Mouse (Mus musculus) ovary, postnatal 36 days (tissue): Measurements from ENCODE around the gene Arl5c.

Source experiments
- DNase-seq: peaks from one replicate; pipeline ENCODE4 v3.0.0; 2022; ENCODE audit warnings: low spot score, mixed read lengths

The Arl5c gene

DNA sequence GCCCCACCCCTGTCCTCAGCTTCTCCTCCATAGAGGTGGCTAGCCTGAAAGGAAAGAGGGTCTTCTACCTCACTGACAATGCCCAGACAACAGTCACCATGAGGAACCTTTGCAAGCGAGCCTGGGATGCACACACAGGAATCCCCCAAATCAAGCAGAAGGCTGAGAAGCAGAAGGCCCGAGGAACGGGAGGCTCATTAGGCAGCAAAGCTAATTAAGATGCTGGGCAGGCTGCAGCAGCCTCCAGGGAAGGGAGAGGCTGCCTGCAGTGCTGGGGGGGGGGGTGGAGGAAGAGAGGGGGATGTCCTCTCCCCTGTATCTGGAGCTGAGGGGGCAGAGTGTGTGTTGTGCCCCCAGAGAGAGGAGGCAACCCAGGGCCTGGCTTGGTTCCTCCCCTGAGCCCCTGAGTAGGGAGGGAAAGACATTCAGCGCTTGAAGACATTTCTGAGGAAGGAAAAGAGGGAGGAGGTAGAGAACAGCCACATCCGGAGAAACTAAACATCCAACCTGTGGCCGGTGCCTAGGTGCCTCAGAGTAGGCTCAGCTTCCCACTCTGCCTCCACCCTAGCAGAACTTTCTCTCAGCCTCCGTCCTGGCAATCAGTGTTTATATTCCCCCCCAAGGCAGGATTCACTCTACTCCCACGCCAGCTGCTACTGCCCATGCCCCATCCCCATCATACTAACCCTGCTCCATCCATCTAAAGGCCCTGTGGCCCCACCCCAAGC lies 24.1 kb upstream of the Arl5c start:
- no peak for DNase-seq

DNA sequence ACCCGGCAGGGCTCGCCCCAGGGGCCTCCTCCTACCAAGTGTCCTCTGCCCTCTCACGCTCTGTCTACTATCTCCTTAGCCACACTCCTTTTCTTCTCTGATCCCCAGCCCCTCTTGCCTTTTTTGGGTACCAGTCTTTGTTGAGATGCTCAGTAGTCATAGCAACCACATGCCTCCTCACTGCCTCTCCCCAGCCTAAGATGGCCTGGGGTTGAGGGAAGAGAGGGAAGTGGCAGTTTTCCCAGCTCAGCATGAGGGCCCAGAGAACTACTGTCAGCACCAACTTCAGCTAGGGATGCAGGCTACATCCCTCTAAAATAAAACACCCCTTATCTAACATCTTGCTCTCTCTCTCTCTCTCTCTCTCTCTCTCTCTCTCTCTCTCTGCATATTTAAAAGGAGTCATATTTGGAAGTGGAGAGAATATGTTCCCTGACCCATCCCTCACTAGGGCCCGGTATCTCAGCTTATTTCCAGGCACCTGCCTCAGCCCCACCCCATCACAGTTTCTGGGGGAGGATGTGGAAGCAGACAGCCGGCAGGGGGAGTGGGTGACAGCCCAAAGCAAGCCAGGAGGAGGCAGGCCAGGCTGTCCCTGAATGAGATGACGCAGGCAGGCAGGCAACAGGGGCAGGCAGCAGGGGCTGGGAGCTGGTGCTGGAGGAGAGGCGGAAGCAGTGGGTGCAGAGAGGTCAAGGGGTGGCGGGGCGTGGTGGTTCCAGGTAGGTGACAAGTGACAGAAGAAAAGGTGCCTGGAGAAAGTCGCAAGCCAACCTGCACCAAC lies 23.1 kb upstream of the Arl5c start:
- DNase-seq: peak; percentile 39

DNA sequence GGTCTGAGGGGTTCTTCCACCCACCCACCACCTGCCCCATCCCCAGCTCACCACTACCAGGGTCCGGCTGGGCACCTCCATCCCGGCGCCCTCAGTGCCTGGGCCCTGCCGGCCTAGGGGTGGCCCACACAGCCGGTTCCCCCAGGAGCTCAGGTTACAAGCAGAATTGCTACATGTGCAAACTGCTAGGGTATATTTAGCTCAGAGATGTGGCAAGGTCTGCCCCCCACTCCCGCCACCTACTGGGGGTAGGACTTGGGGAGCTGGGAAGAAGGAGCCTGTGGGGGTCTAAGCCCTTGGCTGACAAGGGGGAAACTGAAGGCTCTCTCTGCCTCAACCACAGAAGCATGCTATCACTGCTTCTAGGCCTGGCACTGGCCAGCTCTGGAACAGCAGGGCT lies 22.2 kb upstream of the Arl5c start:
- no peak for DNase-seq

DNA sequence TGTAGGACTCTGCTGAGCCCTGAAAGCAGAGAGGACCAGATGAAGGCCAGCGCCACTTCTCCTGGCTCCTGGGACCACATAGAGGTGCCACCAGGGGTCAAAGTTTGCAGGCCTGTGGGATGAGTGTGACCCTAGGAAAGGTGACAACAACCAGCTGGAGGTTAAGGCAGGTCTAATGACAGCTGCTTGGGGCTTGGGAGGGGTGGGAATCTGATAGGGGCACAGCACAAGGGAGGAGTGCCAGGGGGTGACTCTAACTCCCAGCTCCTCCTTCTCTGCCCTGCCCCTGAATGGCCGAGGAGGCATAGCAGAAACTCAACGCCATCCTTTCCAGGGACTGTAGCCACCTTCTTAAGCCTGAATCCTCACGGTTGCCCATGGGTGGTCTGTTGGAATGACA lies 20.8 kb upstream of the Arl5c start:
- DNase-seq: no peak

DNA sequence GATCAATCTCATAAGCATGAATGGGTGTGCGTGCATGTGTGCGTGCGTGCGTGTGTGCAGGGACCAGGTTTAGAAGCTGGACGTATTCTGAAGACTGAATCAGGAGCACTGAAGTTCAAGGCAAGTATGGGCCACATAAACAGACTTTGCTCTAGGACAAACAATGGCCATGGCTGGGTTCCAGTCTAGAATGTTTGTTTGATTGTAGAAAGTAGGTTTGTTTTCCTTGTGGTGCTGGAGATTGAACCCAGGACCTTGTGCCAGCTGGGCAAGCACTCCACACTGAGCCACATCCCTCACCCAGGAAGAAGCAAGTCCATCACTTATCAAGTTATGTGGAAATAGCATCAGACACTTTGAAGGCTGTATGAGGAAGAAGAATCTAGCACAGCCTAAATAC lies 20.2 kb upstream of the Arl5c start:
- DNase-seq: no peak

DNA sequence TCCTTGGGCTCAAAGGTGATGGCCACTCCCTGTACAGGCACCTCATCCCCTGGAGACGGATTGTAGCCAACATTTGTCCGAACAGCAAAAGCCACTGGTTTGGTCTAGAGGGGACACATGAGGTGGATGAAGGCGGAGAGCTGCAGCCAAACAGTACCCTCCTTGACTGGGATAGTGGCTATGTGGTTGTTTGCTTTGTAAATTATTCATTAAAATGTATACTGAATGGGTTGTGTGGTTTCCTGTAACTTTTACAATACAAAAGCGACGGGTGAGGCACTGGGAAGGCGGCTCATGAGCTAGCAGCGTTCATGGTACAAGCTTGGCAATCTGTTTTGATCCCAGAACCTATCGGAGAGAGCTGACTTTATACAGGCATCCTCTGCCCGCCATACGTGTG lies 16.9 kb upstream of the Arl5c start:
- DNase-seq: no peak

DNA sequence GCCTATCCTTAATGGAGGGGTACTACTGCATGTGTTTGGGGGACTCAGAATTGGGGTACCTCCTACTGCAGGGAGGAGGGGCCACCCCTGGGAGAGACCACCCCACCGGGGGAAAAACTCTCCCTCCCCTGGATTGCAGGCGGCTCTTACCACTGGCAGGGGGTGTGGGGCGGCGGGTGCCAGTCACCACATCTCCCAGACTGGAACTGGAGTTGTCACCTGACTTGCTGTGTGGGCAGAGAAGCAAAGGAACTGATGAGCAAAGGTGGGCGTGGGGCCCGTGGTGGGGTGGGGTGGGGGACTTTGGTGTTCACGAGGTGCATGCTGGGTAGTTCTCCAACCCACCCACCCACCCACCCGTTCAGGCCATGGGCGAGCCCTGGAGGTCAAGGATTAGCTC lies 15.7 kb upstream of the Arl5c start:
- DNase-seq: no peak

DNA sequence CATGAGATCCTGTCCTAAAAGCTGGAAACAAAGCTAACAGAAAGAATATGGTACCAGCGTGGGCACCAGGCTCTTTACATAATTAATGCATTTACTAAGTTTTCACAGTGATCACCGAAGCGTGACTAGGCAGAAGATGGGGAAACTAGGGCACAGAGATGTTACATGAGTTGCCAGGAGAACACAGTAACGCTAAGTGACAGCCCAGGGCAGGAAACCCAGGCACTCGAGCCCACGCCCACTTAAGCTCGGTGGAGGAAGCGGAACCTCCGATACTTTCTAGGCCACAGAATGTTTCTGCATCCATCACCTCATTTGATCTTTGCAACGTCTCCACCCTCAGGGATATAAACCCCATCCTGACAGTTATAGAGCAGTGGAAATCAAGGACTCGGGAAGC lies 12.1 kb upstream of the Arl5c start:
- no peak for DNase-seq

DNA sequence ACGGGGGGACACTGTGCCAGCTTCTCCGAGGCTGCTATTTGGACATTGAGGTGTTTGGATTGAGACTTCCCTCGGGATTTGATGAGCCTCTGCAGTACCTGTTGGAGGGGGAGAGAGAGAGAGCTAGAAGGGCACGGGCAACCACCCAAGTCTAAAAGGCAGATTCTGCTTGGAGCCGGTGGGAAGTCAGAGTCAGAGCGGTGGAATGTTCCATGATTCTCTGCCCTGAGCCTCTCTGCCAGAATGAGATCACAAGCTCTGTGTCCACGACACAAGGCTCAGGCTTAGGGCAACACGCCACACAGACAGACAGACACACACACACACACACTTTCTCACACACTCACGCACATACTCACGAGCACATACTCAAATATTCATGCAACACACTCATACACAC lies 9.7 kb upstream of the Arl5c start:
- no peak for DNase-seq

DNA sequence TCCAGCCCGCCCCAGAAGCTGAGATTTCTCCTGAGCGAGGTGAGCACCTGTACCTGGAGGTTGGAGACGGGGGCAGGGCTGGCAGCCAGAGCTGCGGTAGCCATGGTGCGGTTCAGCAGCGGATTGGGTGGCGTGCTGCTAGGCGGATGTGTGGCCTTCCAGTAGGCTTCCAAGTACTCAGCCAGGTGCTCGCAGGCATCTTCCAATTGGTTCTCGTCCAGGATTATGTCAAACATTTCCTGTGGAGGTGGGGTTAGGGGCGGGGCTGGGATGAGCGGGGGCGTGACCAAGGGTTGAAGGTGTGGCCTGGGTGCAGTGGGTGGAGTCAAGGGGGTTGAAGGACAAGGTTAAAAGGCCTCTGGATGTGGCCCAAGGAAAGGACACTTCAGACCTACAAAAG lies 9.1 kb upstream of the Arl5c start:
- DNase-seq: no peak

DNA sequence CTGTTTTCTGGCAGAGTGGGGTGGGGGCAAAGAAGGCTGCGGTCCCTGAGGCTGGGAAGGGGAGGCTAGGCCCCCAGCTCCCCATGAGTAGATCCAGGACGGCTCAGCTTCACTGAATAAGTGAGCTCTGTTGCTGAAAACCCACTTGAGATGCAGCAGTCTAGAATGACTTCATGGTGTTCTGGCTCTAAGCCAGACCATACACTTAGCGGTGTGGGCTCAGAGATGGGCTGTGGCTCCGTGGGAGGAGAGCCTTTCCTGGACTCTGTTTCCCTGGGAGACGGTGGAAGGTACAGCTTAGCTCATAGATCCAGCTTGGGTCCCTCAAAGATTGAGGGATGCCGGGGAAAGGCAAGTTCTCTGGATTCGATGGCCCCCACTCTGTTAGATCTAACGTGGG lies 8.2 kb upstream of the Arl5c start:
- DNase-seq: no peak

DNA sequence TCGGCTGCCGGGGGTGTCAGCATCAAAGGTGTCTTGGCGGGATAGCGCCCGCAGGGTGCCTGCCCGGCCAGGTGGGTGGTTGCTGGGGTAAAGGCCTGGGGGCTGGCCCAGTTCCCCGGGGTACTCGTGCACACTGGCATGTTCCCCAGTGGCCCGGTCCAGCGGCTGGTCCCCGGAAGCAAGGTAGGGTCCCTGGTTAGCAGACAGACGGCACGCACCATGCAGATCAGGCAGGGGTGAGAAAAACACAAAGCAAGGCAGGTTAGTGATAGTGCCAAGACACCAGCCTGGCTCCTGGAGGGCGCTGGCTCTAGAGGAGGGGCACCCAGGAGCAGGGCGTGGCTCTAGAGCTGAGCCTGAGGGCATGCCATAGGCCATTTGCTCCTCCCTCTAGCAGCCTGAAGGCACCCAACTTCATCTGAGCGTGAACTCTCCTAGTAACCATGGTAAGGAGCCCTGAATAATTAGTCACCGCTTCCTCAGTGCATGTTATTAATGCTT lies 7.2 kb upstream of the Arl5c start:
- no peak for DNase-seq

DNA sequence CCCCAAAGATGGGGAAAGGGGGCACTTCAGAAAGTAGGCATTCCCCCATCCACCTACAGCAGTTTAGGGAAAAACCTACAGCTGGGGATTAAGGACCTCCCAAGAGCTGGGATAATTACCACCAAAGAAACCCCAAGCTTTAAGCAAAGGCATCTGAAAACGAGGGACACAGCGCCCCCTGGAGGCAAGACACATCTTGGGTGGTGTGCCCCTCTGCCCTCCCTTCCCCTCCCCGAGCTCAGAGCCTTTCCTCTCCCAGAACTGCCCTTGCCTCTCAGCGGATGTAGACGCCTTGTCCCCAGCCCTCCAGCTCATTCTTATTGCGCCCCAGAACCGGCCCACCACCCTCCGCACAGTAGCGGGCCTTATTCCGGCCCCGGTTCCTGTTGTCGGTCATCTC lies 6.6 kb upstream of the Arl5c start:
- DNase-seq: peak; percentile 68

DNA sequence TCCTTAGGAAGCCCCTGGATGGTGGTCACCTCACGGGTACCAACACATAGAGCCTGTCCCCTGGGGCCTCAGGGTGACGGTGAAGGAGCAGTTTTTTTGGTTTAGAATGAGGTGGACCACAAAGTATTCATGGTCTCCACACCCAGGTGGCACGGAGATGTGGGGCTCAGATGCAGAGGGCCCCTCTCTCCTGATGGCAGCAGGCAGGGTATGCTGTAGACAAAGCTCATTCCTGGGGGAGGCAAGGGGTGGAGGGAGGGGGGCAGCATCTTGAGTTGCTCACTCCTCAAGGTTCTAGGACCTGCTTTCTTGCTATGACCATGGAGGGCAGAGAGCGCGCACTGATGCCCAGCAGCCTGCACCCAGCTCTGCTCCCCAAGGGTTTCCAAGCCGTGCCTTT lies 6.0 kb upstream of the Arl5c start:
- no peak for DNase-seq

DNA sequence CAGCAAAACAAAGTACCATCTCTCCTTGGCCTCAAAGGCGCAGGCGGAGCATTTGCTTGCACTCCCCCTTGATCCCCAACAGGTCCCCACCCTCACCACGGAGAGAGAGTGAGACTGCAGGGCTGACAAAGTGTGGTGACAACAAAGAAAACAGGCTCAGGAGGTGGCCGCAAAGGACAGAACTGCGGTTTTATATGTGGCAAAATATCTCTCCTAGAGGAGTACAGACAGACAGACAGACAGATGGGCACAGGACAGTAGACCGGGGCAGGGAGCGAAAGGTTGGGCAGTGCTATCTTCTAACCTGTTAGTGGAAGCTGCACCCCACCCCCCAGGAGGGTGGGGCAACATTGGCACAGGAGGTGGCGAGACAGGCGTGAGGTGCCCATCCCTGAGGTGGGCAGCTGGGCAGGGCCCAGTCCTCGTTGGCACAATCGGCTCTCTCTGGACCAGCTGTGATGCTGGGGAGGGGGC lies 5.4 kb upstream of the Arl5c start:
- no peak for DNase-seq

DNA sequence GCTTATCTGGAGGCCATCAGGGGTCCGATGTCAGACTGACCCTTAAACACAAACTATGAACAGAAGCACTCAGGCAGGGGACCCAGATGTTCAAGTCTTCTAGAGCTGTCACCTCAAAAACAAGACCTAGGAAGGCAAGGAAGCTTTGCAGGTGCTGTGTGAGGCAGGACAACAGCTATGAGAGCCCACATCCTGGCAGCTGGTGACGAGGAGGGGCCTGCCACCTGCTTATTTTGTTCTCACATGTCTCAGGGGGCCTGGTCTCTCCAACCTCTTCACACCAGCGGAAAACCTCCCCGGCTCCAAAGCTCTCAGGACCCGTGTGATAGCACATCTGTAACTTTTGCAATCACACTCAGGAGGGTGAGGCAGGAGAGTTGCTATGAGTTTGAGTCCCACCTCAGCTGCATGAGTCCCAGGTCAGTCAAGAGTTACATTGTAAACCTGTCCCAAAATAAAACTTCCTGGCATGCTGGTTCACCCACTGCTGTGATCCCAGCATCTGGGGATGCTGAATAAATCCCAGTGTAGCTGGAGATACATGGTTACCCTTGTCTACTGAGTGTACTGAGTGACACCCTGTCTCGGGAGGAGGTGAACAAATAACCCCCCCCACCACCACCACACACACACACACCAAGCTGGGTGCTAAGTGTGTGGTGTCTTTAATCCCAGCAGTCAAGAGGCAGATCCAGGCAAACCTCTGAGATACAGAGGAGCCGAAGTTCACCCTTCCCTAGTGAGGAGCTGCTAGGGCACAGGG lies 4.6 kb upstream of the Arl5c start:
- no peak for DNase-seq

DNA sequence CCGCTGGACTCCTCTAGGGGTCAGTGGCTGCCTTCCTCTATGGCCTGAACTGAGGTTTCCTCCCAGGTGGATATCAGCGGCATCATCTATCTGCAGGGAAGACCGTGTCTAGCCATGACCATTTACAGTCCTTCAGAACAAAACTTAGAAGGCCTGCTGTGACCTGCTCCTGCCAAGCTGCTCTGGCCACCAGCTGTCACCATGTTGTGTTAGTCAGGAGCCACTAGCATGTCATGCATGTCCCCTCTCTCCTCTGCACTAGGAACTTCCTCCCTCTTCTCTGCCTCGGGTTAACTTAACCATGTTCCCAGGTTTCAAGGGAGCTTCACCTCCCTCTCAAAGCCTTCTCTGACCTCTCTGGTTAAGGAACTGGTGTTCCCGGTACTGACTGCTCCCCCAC lies 3.8 kb upstream of the Arl5c start:
- no peak for DNase-seq

DNA sequence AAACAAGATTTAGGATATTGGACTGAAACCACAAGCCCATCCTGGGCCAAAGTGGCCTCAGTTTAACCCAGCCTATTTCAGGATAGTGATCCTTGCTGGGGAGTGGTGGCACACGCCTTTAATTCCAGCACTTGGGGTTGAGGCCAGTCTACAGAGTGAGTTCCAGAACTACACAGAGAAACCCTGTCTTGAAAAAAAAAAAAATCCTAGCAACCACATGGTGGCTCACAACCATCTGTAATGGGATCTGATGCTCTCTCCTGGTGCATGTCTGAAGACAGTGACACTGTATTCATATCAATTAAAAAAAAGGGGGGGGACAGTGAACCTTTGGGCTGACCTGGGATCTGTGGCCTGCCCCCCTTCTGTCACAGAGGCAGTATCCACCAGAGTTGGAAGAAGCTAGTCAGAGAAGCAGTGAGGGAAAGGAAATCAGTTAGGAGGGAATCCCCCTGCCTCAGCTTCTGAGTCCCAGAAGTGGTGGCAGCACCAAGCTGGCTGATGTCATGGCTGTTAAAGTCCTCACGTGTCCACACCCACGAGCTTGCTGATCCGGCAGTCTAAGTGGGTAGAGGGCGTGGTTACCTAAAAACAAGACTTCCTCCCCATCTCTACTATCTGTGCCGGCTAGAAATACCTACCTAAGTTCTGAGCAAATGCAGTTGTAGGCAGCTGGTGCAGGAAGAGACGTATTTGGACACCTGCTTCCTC lies 3.1 kb upstream of the Arl5c start:
- DNase-seq: no peak

DNA sequence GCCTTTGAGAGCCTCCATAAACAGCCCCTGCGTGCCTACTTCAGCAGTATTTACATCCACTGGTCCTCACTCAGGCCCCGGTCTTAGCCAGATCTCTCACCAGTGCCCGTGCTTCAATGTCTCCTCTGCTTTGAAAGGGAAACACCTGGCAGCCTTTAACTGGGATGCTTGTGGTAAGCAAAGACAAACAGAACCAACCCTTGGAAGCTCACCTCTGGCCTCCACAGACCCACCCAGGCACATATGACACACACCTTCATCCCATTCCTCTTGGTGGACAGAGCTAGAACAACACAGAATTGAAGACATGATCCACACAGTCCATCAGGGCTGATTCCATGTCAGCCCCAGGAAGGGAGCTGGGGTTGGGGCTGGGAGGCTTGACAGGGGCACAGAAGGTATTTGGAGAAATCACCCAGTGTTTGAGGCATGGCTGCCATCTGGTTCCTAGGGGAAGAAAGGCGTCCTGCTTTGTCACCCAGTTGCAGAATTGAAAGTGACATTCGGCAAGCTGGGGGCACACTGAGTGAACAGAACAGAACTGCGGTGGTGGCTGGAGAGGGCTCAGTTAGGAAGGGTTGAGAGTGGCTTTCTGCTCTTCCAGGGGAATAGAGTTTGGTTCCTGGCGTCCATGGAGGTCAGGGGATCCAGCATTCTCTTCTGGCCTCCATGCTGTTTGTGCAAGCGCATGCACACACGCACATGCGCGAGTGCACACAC lies 2.3 kb upstream of the Arl5c start:
- no peak for DNase-seq

DNA sequence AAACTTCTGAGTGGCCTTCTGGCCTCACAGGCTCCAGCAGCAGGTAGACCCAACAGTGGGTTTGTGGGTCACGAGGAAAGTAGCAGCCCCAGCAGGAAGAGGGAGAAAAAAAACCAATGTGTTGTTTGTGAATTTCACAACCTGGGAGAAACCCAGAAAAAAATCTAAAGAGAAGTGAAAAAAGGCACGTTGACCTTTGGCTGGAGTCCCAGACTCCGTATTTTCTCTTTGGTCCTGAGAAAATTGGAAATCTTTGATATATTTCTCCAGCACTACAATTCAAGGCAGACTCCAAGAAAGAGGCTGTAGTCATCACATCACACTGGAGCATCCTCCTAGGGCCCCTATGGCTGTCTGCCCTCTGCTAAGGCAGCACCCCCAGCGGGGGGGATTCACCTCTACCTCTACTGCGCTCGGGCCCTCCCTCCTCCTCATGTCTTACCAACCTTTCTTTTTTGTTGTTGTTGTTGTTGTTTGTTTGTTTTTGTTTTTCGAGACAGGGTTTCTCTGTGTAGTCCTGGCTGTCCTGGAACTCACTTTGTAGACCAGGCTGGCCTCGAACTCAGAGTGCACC lies 1.5 kb upstream of the Arl5c start:
- no peak for DNase-seq

DNA sequence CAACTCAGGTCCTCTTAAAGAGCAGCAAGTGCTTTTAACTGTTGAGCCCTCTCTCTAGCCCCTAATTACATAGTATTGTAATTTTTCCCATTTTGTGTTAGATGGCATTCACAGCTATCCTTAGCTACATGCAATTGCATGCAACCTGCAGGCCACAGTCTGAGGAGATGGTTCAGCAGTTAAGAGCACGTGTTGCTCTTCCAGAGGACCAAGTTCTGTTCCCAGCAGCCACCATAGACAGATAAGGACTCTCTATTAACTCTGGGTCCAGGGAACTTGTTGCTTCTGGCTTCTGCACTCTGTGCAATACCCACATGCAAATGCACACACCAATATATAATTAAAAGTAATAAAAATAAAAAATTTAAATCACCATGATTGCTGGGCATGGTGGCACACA lies 710 bp upstream of the Arl5c start:
- no peak for DNase-seq
